Mouse (Mus musculus): ENCODE data around the gene Arl5c.

DNA sequence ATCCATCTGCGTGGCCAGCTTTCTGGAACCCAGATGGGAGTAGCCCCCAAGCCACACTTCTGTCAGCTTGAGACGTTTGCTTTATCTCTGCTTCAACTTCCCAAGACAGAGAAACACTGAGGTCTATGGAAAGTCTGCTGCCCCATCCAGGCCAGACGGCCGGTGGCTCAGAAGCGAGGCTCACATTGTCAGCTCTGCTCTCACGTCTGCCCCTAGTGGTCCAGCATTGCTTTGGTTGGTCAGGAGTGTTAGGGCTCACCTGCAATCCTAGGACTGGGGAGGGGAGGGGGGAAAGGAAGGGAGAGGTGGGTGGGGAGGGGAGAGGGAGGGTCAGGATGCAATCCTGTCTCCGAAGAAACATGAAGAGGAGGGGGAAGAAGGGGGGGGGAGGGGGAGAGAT is 48.6 kb downstream of the Arl5c start:
- TF ChIP-seq CTCF (IDR thresholded peaks at IDR 0.05; ENCODE audit: low read depth) (peak; percentile 71), EP300 (optimal IDR thresholded peaks at IDR 0.05) (no peak)
